Mouse (Mus musculus) neural tube, embryonic 12.5 days (tissue): Measurements from ENCODE around the gene Aak1. TPM values are rescaled to one million over a fixed set of nuclear protein-coding genes. Genes with fewer than 3 reads are reported as not detected.
A peak's percentile ranks its signal among the peaks of the same experiment; 100 is the strongest.
"Not testable (repeated sequence)": the region's sequence is repeated elsewhere in the genome, so short reads cannot be mapped to it uniquely, and the experiment has no call there.

Source experiments
- ATAC-seq: fragments of 200-750 bp; cut with Nextera tagmentation; 2 replicates; pipeline ENCODE4 v1.8.0; 2017; ENCODE audit warnings: low read depth, mild to moderate bottlenecking, moderate TSS enrichment, moderate library complexity; ENCODE audit not compliant: low FRiP score
- H3K27ac ChIP-seq: fragments of 300-500 bp; sonication (generic); 2 replicates; pipeline ENCODE4 v1.5.1; 2016
- H3K27me3 ChIP-seq: fragments of 300-500 bp; sonication (generic); replicated peaks from 2 replicates; pipeline ENCODE4 v1.6.1; 2016; ENCODE audit warnings: mild to moderate bottlenecking
- H3K36me3 ChIP-seq: fragments of 300-500 bp; sonication (generic); 2 replicates; pipeline ENCODE4 v1.6.1; 2016; ENCODE audit warnings: mild to moderate bottlenecking
- H3K4me1 ChIP-seq: fragments of 300-500 bp; sonication (generic); 2 replicates; pipeline ENCODE4 v1.6.1; 2016
- H3K4me2 ChIP-seq: fragments of 300-500 bp; sonication (generic); replicated peaks from 2 replicates; pipeline ENCODE4 v1.6.1; 2016; ENCODE audit warnings: mild to moderate bottlenecking
- H3K4me3 ChIP-seq: fragments of 300-500 bp; sonication (generic); 2 replicates; pipeline ENCODE4 v1.5.1; 2016
- H3K9ac ChIP-seq: fragments of 300-500 bp; sonication (generic); 2 replicates; pipeline ENCODE4 v1.6.1; 2016; ENCODE audit warnings: mild to moderate bottlenecking
- H3K9me3 ChIP-seq: fragments of 300-500 bp; sonication (generic); 2 replicates; pipeline ENCODE4 v1.6.1; 2016; ENCODE audit warnings: mild to moderate bottlenecking
- WGBS: fragments of 180-500 bp; shearing (Covaris S2); methylation state at CpG from one replicate; pipeline ENCODE4 v1.1.7; 2016; 5-methylcytosine and 5-hydroxymethylcytosine counted together
- polyA plus RNA-seq: library from polyadenylated mRNA; unstranded; fragments of >200 nt; fragmentation: Nextera tagmentation; extraction: Ambion mirVana; gene quantifications from 2 replicates; pipeline ENCODE4 v1.2.1, GENCODE M21; 2016

Gene Aak1
- polyA plus RNA-seq, 1 experiment from 2014 or later: 34.6 TPM

- ATAC-seq: no peak
- Histone ChIP-seq H3K4me2 (peak overlapping the region; percentile 76), H3K9me3 (peaks cover 3% of the 10 kb centered on the region; the same call in 1 of the 2 replicates), H3K27ac (no peak overlapping the region), H3K4me3 (no peak overlapping the region), H3K9ac (no peak overlapping the region), H3K4me1 (peaks cover 14% of the 10 kb centered on the region; the same call in 1 of the 2 replicates), H3K27me3 (no peaks in the 10 kb centered on the region), H3K36me3 (no peaks in the 10 kb centered on the region; the same call in 1 of the 2 replicates)
- 87% methylated on average over 7 of the region's 7 CpGs for WGBS
These were observed 192.1 kb downstream of the Aak1 start for GRCm38 (mm10) chr6:87041431-87041830.

GRCm38 (mm10) chr6:87042004-87042336 is 192.7 kb downstream of the Aak1 start:
- H3K4me3 ChIP-seq: peak overlapping the region; percentile 63
- H3K27ac ChIP-seq: peak overlapping the region; percentile 88
- H3K4me1 ChIP-seq: peaks cover 14% of the 10 kb centered on the region; the same call in 1 of the 2 replicates
- no peak for ATAC-seq
- H3K27me3 ChIP-seq: no peaks in the 10 kb centered on the region
- no peaks in the 10 kb centered on the region; the same call in 1 of the 2 replicates for H3K36me3 ChIP-seq
- WGBS: 2% methylated on average over 11 of the region's 11 CpGs
- H3K9me3 ChIP-seq: peaks cover 3% of the 10 kb centered on the region; the same call in 1 of the 2 replicates
- peak overlapping the region; percentile 76 for H3K4me2 ChIP-seq
- H3K9ac ChIP-seq: peak overlapping the region; percentile 78

- under 1% methylated on average over 68 of the region's 68 CpGs for WGBS
- Histone ChIP-seq H3K9me3 (no peaks in the 10 kb centered on the region), H3K36me3 (no peaks in the 10 kb centered on the region), H3K4me3 (peak within 1 kb of the TSS; percentile 63), H3K4me2 (peak within 1 kb of the TSS; percentile 76), H3K27ac (peak within 1 kb of the TSS; percentile 88), H3K27me3 (no peaks in the 10 kb centered on the region), H3K4me1 (peaks cover 14% of the 10 kb centered on the region; the same call in 1 of the 2 replicates), H3K9ac (peak within 1 kb of the TSS; percentile 78)
- ATAC-seq: peak; percentile 96
These were observed 193.2 kb downstream of the Aak1 start, which contains the start of gene Gfpt1 for GRCm38 (mm10) chr6:87042337-87043130. Gene Gfpt1 (plus strand): TSS chr6:87042846.

- 3% methylated on average over 9 of the region's 9 CpGs for WGBS
- peak; percentile 66 for ATAC-seq
- peak overlapping the region; percentile 28; the same call in 1 of the 2 replicates for H3K27ac ChIP-seq
- peak overlapping the region; percentile 78 for H3K9ac ChIP-seq
- H3K36me3 ChIP-seq: no peaks in the 10 kb centered on the region
- H3K4me3 ChIP-seq: peak overlapping the region; percentile 63
- H3K9me3 ChIP-seq: no peaks in the 10 kb centered on the region
- H3K4me1 ChIP-seq: peaks cover 14% of the 10 kb centered on the region; the same call in 1 of the 2 replicates
- H3K27me3 ChIP-seq: no peaks in the 10 kb centered on the region
- peak overlapping the region; percentile 76 for H3K4me2 ChIP-seq
These were observed 193.8 kb downstream of the Aak1 start for GRCm38 (mm10) chr6:87043131-87043516.

GRCm38 (mm10) chr6:87044895-87045294 is 195.6 kb downstream of the Aak1 start:
- Histone ChIP-seq H3K27ac (no peak overlapping the region), H3K4me2 (no peak overlapping the region), H3K36me3 (no peaks in the 10 kb centered on the region), H3K4me1 (peaks cover 14% of the 10 kb centered on the region; the same call in 1 of the 2 replicates), H3K4me3 (no peak overlapping the region), H3K9me3 (no peaks in the 10 kb centered on the region), H3K27me3 (no peaks in the 10 kb centered on the region), H3K9ac (no peak overlapping the region)
- 93% methylated on average over 2 of the region's 2 CpGs for WGBS
- ATAC-seq: no peak

- Histone ChIP-seq H3K27ac (no peak overlapping the region), H3K9ac (no peak overlapping the region), H3K9me3 (no peaks in the 10 kb centered on the region), H3K36me3 (no peaks in the 10 kb centered on the region), H3K4me3 (no peak overlapping the region), H3K4me1 (peaks cover 14% of the 10 kb centered on the region; the same call in 1 of the 2 replicates), H3K4me2 (no peak overlapping the region), H3K27me3 (no peaks in the 10 kb centered on the region)
- WGBS: 80% methylated on average over 3 of the region's 3 CpGs
- ATAC-seq: no peak
These were observed 196.2 kb downstream of the Aak1 start for GRCm38 (mm10) chr6:87045507-87045906.

GRCm38 (mm10) chr6:87048712-87049111 is 199.4 kb downstream of the Aak1 start:
- not testable (repeated sequence) for H3K4me3 ChIP-seq, H3K27ac ChIP-seq, ATAC-seq, H3K27me3 ChIP-seq, H3K4me2 ChIP-seq, H3K9me3 ChIP-seq, H3K4me1 ChIP-seq, H3K9ac ChIP-seq
- 94% methylated on average over 7 of the region's 7 CpGs for WGBS
- peaks cover 25% of the 10 kb centered on the region for H3K36me3 ChIP-seq

GRCm38 (mm10) chr6:87051886-87052425 is 202.6 kb downstream of the Aak1 start:
- H3K4me2 ChIP-seq: no peak overlapping the region
- no peak overlapping the region for H3K4me3 ChIP-seq
- 95% methylated on average over 10 of the region's 10 CpGs for WGBS
- H3K36me3 ChIP-seq: peaks cover 50% of the 10 kb centered on the region
- no peaks in the 10 kb centered on the region for H3K27me3 ChIP-seq
- no peaks in the 10 kb centered on the region for H3K4me1 ChIP-seq
- no peak overlapping the region for H3K27ac ChIP-seq
- no peak overlapping the region for H3K9ac ChIP-seq
- ATAC-seq: no peak
- H3K9me3 ChIP-seq: no peaks in the 10 kb centered on the region

Other genes with a start within 250 kb of the Aak1 start
- gene Asprv1, start 221.4 kb upstream of the Aak1 start, polyA plus RNA-seq: 0.42 and 0.77 TPM in 2 replicates
- gene Mxd1, start 180.4 kb upstream of the Aak1 start, polyA plus RNA-seq: 29.4 and 30.4 TPM in 2 replicates
- 120 TPM in 2 replicates for gene Snrnp27, start 165.0 kb upstream of the Aak1 start, polyA plus RNA-seq
- gene Gmcl1, start 116.1 kb upstream of the Aak1 start, polyA plus RNA-seq: 63.8 and 67.6 TPM in 2 replicates
- 6.8 and 7.4 TPM in 2 replicates for gene Anxa4, start 55.9 kb upstream of the Aak1 start, polyA plus RNA-seq
- gene Nfu1, start 159.7 kb downstream of the Aak1 start, polyA plus RNA-seq: 98.4 and 103 TPM in 2 replicates
- 16.4 and 20.9 TPM in 2 replicates for gene Gfpt1, start 193.3 kb downstream of the Aak1 start, polyA plus RNA-seq